Mouse (Mus musculus) CD4-positive, CD25-positive, alpha-beta regulatory T cell, adult 2 months (primary cell): ENCODE results near the gene Myo3b.

Source experiments
- DNase-seq: peaks from one replicate; pipeline ENCODE4 v3.0.0-alpha.2; 2012; ENCODE audit warnings: low read depth, low spot score

The Myo3b gene

GRCm38 (mm10) chr2:70352435-70353165 lies 313.7 kb downstream of the Myo3b start:
- DNase-seq, result no peak

- DNase-seq, result no peak
These were observed 315.1 kb downstream of the Myo3b start for GRCm38 (mm10) chr2:70354056-70354455.

DNA sequence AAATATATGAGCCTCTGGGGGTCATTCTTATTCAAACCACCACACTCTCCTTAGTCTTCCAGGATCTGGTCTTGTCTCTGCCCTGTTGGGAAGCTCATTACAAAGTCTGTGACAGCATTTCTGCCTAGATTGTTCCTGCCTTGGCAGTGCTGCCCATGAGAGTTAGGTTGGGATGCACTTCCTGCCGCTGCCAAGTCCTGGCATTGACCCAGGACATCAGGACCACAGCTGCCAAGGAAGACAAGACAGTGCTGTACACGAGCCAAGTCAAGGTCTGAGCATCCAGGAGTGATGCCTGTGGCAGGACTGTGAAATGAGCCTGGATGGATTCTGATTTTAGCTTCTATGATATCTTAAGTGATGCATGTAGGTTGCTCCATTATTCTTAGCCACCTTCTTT lies 316.1 kb downstream of the Myo3b start:
- no peak for DNase-seq

GRCm38 (mm10) chr2:70369421-70369820 lies 330.5 kb downstream of the Myo3b start:
- DNase-seq, result no peak

DNA sequence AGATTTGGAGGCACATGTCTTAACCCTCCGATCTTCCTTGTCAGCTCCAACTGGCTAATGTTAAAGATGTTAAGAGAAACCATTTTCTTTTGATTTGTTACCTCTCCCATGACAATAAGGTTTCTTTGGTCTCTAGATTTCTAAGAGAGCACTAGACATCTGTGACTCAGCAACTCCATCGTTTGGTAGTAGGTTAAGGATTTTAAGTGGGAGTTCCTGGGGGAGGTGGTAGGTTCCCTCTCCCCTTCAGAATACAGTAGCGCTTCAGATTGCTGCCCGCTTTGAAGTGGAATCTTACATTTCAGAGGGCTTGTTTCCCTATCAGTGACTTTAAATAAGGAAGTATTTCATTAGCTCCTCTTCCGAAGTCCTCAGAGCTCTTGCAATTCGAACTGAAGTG lies 340.4 kb downstream of the Myo3b start:
- DNase-seq, result no peak

DNA sequence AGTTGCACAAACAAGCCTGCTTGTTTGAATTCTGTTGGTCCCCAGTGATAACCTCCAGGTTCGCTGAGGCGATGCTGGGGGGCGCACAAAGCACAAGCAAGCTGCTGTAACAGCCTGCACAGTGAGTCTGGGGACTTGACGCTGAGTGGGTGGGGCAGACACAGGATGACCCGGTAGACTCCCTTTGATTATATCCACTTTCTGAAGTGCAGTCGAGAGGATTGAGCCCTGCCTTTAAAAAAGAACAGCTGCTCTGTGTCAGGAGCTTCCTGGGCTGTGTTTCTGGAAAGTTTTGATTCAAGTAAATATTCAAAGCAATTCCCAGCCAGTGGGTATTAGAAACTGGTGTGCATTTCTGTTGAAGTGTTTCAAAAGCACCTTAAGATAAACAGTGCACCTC lies 341.0 kb downstream of the Myo3b start:
- DNase-seq, result no peak

DNA sequence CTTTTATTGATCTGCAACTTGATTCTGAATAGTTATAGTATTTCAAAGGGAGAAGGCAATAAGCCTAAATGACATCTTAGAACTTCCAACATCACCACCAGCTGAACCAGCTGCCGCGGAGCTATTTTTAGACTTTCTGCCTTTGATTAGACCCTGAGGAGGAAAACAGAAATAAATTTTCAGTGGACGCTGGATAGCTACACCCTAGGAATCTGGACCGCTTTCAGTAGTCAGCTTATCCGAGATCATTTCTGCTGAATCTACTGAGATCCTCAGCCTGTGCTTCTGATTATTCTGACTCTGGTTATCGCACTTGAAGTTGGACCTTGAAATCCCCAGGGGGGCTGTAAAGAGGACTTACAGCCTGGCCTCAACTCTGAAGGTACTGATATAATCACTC lies 349.7 kb downstream of the Myo3b start:
- DNase-seq, result no peak

DNA sequence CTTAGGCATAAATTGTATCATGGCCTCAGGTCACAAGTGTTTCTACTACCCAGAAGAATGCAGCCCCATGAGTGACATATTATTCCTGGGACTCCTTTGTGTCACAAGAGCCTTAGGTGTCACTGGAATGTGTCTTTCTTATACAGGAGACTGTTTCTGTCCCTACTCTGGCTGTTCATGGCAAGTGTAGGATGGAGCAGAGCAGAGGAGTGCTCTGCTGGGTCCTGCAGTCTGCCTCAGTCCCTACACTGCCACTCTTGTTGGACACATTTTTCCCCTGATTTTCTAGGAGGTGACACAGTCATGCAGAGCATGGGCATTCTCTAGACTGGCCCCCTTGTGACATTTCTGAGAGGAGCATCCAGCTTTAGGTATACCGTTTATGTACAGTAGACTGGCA lies 350.2 kb downstream of the Myo3b start:
- DNase-seq, result no peak

DNA sequence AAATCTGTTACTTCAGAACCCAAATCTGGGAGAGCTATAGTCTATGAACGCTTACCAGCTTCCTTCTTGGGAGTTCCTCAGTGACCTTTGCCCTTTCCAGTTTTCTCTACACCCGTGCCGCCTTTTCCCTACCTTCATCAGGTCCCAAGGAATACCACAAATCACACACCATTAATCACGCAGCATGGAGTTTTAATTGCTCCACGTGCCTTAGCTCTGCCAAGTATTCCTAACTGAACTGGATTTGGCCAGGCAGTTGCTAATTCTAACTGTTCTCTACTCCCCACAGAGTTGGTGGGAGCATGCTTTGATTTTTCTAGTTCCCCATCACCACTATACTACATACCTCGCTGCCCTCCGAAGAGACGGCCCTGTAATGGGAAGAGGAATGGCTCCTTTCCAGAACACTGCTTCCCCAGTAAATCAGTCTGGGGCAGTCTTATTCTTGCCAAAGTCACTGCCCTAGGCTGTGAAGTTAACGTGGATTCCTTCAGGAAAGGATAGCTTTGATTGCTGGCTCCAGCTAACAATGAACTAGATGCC lies 358.9 kb downstream of the Myo3b start:
- DNase-seq, result no peak

DNA sequence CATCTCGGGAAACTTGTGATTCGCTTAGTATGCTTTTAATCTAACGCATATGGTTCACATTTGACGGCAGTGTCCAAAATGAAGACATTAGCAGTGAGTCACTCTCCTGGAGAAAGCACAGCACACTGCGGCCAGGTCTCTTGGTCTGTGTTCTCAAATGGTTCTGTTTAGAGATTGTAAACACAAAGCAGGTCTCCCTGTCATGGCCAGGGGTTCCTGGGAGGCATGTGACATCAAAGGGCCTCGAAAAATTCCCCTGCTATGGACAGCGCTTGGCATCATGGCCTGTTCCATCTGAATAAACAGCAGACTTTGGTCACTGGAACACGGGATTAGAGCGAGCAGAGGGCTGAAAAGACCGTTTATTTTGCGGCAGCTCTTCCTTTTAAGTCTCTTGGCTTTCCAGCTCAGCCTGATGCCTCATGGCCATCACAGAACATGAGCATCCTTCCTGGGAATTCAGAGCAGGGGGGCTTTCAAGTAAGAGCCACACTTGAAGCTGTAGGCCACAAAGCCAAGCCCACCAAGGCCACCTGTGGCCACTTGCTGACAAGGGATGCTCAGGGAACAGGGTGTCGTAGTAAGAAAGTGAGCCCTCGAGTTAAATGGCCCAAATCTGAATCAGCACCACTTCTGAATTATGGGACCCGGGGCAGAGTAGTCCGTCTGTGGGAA lies 360.7 kb downstream of the Myo3b start:
- no peak for DNase-seq

GRCm38 (mm10) chr2:70400321-70400720 lies 361.4 kb downstream of the Myo3b start:
- no peak for DNase-seq

GRCm38 (mm10) chr2:70404301-70404700 lies 365.4 kb downstream of the Myo3b start:
- no peak for DNase-seq

- no peak for DNase-seq
These were observed 367.9 kb downstream of the Myo3b start for GRCm38 (mm10) chr2:70406846-70407245.

GRCm38 (mm10) chr2:70407729-70408128 lies 368.8 kb downstream of the Myo3b start:
- no peak for DNase-seq

DNA sequence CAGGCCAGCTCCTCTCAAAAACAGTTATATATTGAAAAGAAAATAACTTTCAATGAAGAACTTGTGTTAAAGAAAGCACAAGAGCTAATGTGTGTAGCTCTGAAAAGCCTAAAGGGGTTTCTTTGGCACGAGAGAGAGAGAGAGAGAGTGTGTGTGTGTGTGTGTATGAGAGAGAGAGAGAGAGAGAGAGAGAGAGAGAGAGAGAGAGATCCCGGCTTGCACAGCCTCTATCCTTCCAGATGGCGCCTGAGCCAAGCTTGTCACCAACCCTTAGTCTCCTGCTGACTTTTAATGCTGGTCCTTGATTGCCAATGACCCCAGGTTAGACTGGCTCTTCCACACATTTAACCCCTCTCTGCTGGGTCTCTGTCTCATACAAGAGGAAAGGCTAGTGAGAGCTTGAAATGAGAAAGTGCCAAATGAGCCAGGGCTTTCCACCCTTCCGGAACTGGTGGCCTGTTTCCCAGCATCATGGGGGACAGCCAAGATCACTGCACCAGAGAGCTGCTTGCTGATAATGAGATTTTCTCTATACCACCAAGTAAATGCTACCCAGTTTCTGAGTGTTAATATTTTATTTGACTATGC lies 371.5 kb downstream of the Myo3b start:
- DNase-seq, result no peak

DNA sequence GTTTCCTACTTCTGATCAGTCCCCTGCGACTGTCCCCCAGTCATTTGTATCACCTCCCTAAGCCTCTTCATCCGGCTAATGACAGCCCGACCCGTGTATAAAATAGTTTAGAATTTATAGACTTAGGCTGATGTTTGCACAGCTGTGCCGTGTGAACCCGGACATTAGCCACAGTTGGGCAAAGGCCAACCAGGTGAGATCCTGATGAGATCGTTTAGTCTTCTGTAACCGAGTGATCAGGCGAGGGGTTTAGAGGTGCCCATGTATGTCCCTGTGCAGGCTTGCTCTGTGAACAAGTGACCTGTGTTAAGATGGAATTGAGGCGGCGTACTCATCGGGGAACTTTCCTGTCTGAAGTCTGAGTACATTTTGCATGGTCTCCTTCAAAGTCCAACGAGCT lies 373.4 kb downstream of the Myo3b start:
- no peak for DNase-seq

DNA sequence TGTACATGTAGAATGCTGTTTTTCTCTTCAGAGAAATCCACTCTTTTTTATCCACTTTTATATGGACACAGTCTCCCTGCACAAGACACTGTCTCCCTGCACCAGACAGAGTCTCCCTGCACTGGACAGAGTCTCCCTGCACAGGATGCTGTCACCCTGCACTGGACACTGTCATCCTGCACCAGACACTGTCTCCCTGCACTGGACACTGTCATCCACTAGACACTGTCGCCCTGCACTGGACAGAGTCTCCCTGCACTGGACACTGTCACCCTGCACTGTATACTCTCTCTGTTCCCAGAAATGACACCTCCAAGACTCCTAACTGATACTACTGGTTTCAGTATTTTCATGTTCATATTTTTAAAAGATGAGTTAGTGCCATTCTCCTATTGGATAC lies 375.5 kb downstream of the Myo3b start:
- no peak for DNase-seq

- no peak for DNase-seq
These were observed 376.6 kb downstream of the Myo3b start for GRCm38 (mm10) chr2:70415521-70415920.

- DNase-seq, result no peak
These were observed 380.4 kb downstream of the Myo3b start for GRCm38 (mm10) chr2:70419336-70419735.

DNA sequence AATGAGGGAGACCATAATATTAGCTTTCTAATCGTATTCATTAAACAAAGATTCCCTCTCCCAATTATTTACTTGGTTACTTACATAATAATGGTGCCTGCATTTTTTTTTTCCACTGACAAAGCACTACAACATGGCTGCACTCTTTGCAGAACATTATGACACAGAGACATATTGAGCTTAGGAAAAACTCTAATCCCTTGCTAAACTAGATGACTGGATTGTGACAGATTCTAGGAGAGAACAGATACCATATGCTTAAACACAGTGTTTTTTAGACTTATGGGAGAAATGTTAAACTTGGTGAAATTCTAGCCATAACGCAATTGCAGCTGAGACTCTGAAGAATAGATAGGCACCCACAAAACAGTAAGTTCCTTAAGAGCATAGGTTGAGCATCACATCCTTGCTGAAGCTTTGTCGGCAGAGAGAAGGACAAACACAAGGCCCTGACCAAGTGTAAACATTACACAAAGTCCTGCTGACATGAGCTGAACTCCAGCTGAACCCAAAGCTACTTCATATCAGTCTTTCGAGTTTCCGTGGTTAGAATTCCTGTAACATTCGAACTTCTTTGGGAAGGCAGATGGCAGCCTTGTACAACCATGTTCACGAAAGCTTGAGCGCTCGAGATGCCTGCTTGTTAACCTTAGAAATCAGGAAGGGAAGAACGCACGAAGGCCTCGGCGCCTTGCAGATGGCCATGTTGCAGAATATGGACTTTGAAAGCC lies 382.4 kb downstream of the Myo3b start:
- no peak for DNase-seq

- DNase-seq, result peak; percentile 62
These were observed 386.7 kb downstream of the Myo3b start for GRCm38 (mm10) chr2:70425611-70426010.

GRCm38 (mm10) chr2:70443035-70443434 lies 404.1 kb downstream of the Myo3b start:
- DNase-seq, result no peak
